Mouse (Mus musculus) mesoderm, embryonic 11.5 days (tissue): ENCODE measurements around the gene Prr14.

ENCODE experiments used
- DNase-seq: peaks from one replicate; pipeline ENCODE4 v3.0.0-alpha.2; 2012; ENCODE audit warnings: low read depth, low spot score

Gene Prr14

GRCm38 (mm10) chr7:127511808-127512230 is 52.4 kb downstream of the Prr14 start, which contains the start of gene Srcap:
Gene Srcap (plus strand): TSS chr7:127511983.
- peak; percentile 97 for DNase-seq

- DNase-seq: peak; percentile 95
Measured at GRCm38 (mm10) chr7:127512231-127513015, 53.0 kb downstream of the Prr14 start.

GRCm38 (mm10) chr7:127513016-127513390 is 53.6 kb downstream of the Prr14 start:
- no peak for DNase-seq

- DNase-seq: no peak
Measured at GRCm38 (mm10) chr7:127513781-127514180, 54.4 kb downstream of the Prr14 start.

- DNase-seq: no peak
Measured at GRCm38 (mm10) chr7:127515846-127516245, 56.4 kb downstream of the Prr14 start.

- DNase-seq: no peak
Measured at GRCm38 (mm10) chr7:127516344-127516743, 56.9 kb downstream of the Prr14 start.

- DNase-seq: no peak
Measured at GRCm38 (mm10) chr7:127519284-127519683, 59.9 kb downstream of the Prr14 start, which contains the start of gene Gm42715. Gene Gm42715 (plus strand): TSS chr7:127519584.
